Mouse (Mus musculus): ENCODE data around the gene 4930432K21Rik. TPM values are rescaled to one million over a fixed set of nuclear protein-coding genes. Genes with fewer than 3 reads are reported as not detected.

The 4930432K21Rik gene
- total RNA-seq, 2 experiments from 2014 or later, result 0.28 TPM; not detected in 1

DNA sequence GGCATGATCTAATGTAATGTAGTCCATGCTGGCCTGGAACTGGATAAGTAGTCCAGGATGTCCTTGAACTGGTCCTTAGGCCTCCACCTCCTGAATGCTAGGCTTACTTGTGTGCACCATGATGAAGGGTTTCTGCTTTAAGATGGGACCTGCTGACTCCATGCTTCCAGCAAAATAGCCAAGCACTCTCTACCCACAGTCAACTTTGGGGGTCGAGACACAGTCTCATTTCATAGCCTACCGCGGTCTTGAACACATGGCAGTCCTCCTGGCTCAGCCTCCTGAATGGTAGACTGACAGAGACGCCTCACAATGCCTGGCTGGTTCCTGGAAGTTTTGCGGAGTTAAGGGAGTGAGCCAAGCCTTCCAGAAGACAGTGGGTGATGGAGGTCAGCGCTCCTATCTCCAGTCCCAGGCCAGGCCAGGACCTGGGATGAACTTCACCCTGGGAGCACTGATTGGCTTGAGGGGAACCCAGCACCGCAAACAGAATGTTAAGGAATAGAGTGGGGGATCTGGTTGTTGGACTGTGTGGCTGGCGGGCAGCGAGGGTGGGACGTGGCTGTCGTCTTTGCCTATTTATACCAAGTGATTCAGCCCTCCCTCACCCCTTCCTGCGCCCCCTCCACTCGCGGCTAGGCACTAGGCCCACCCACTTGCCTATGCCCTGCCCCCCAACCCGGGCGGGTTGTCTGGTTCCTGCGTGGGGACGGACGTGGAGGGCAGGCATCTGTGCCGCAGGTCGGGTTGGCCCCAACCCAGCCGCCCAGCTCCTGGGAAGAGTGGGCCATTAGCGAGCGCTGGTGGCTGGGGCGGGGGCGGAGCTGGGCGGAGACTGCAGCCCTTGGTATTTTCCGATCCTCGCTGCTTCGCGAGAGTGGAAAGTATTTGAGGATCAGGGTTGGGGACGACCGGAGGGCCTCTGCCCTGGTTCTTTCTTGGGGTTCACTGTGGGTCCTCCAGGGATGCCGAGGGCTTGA, 55.4 kb downstream of the 4930432K21Rik start:
- intact Hi-C loops (cut with DNase I), result no loop called here
- DNase-seq, result peak; percentile 77 to 84

GRCm38 (mm10) chr8:84203975-84204772, 56.3 kb downstream of the 4930432K21Rik start:
- intact Hi-C loops (cut with DNase I), result no loop called here
- DNase-seq, result peak; percentile 75

DNA sequence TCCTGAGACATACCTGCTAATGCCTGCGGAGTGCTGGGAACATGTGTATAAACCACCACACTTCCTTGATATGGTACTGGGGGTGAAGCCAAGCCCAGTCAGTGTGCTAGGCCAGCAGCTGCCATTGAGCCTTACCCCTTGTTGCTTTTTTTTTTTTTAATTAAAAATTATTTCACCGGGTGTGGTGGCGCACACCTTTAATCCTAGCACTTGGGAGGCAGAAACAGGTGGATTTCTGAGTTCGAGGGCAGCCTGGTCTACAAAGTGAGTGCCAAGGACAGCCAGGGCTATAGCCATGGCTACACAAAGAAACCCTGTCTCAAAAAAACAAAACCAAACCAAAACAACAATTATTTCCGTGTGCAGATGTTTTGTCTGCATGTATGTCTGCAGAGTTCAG, 57.2 kb downstream of the 4930432K21Rik start:
- intact Hi-C loops (cut with DNase I), result no loop called here
- no peak for DNase-seq

GRCm38 (mm10) chr8:84206666-84207065, 58.8 kb downstream of the 4930432K21Rik start:
- intact Hi-C loops (cut with DNase I), result no loop called here

GRCm38 (mm10) chr8:84207811-84208210, 60.0 kb downstream of the 4930432K21Rik start:
- intact Hi-C loops (cut with DNase I), result no loop called here
- DNase-seq, result peak; percentile 44 to 57

More at GRCm38 (mm10) chr8:84206666-84207065, 58.8 kb downstream of the 4930432K21Rik start:
- no peak for DNase-seq

- intact Hi-C loops (cut with DNase I), result no loop called here
- DNase-seq, result peak in 1 of 2 experiments; percentile 14
Measured at GRCm38 (mm10) chr8:84208381-84209380, 60.9 kb downstream of the 4930432K21Rik start.

DNA sequence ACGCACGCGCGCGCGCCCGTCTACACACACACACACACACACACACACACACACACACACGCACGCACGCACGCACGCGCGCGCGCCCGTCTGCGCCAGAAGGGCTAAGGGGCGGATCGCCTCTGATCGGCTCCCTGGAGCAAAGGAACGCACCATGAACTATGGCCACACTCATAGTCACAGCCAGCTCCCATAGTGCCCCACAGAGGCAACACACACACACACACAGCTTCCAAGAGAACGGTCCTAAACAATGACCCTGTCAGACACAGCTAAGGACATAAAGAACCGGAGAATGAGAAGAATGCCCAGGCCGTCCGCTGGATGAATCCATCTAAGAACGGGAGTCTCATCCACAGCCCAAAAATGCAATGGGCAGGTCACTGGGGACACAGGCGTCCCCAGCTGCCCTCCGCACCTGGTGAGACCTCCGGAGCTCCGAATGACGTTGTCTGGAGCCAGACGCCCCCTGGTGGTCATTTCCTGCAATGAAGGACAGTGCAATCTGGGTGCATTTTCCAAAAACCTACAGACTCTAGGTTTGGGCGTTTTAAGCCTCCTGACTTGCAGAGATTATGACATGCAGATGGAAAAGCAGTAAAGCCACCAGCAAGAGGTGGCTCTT, 62.5 kb downstream of the 4930432K21Rik start:
- DNase-seq, result peak; percentile 78 to 80
- intact Hi-C loops (cut with DNase I), result loop anchor here (1.0 to 2.0 kb wide), 2 partner anchors 23 to 171 kb away; no protein-coding TSS in a partner anchor

DNA sequence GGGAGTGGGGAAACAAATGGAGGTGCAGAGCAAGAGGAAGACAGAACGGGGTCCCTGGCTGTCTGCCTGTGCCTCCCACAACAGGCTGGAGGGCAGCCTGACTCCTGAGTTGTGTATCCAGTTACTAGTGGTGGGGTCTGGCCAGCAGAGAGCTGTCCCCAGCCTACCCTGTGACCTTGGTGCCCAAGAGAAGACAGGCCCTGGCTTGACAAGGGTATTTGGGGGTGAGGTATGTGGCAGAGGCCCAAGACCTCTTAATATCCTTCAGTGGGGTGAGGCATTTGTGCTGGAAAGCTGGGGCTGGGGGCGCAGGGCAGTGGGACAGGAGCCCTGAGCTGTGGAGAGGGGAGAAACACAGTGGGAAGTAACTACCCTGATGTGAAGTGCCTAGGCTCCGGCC, 63.4 kb downstream of the 4930432K21Rik start:
- intact Hi-C loops (cut with DNase I), result loop anchor here (2.0 kb wide), 1 partner anchor 172 kb away; no protein-coding TSS in a partner anchor
- no peak for DNase-seq

GRCm38 (mm10) chr8:84211881-84212563, 64.2 kb downstream of the 4930432K21Rik start:
- intact Hi-C loops (cut with DNase I), result loop anchor here (2.0 kb wide), 1 partner anchor 173 kb away; no protein-coding TSS in a partner anchor
- DNase-seq, result no peak

GRCm38 (mm10) chr8:84213277-84213676, 65.5 kb downstream of the 4930432K21Rik start:
- intact Hi-C loops (cut with DNase I), result no loop called here
- DNase-seq, result no peak

DNA sequence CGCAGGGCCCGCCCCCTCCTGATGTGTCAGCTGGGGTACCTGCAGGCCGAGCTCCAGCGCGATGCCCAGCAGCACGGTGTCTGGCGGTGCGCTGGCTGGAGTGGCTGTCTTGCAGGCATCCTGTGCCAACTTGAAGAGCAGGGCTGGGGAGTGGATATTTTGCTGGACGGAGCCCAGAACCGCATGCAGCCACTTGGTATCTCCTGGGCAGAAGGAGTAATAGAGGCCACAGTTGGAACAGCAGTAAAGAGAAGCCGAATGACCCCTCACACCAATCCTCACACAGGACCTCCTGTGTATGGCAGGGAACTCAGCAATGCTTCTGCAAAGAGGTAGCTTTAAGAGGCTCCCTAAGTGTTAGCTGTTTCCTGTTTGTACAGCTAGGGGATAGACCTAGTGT, 69.4 kb downstream of the 4930432K21Rik start:
- DNase-seq, result no peak
- intact Hi-C loops (cut with DNase I), result no loop called here

DNA sequence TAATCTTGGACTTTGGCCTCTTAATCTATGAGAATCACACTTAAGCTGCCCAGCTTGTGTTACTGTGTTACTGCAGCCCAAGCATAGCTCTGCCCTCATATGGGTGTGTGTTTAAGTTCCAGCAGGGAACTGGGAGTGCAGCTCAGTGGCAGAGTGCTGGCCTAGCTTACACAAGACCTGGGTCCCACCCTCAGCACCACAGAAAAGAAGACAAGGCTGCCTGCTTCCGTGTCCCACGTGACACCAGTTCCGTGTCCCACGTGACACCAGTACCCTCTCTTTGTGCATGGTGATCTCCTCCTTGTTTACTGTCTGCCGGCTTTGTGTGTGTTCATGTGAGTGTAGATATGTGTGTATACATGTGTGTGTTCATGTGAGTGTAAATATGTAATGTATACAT, 70.3 kb downstream of the 4930432K21Rik start:
- intact Hi-C loops (cut with DNase I), result no loop called here
- DNase-seq, result no peak

- intact Hi-C loops (cut with DNase I), result no loop called here
- no peak for DNase-seq
Measured at GRCm38 (mm10) chr8:84220105-84220504, 72.3 kb downstream of the 4930432K21Rik start.

Small RNAs within 50 kb of the gene (microRNA-seq; reads per million reads assigned to microRNA genes)
- gene Gm25110, result 0 reads per million in 2 experiments
- 584 to 903 reads per million in 2 experiments for gene Mir181c
- gene Mir181d, result 500 to 595 reads per million in 2 experiments
- 52,141 to 77,419 reads per million in 2 experiments for gene Mir23a
- gene Mir24-2, result 0 reads per million in 2 experiments
- gene Mir27a, result 1,007 to 2,905 reads per million in 2 experiments
- gene Mir3074-2, result 0 reads per million in 2 experiments

Other genes starting within 250 kb of the 4930432K21Rik start
- 10 to 100 TPM; 20.8 to 26.0 TPM for gene Adgrl1, start 247.9 kb upstream of the 4930432K21Rik start, total RNA-seq (2021)
- under 1 TPM; 0.27 to 0.56 TPM for gene Gm10644, start 192.8 kb upstream of the 4930432K21Rik start, total RNA-seq (2021)
- gene Asf1b, start 192.5 kb upstream of the 4930432K21Rik start, total RNA-seq (2021), result under 1 TPM; 0.42 to 0.71 TPM
- 100 to 1,000 TPM; 148 to 165 TPM for gene Prkaca, start 175.0 kb upstream of the 4930432K21Rik start, total RNA-seq (2021)
- gene Samd1, start 150.4 kb upstream of the 4930432K21Rik start, total RNA-seq (2021), result 10 to 100 TPM; 13.0 TPM
- gene 1700067K01Rik, start 146.5 kb upstream of the 4930432K21Rik start, total RNA-seq (2021), result under 1 TPM in 1 of 2 experiments, not detected in 1; 0.48 TPM
- 1 to 10 TPM; 2.6 to 5.6 TPM for gene 2210011C24Rik, start 135.9 kb upstream of the 4930432K21Rik start, total RNA-seq (2021)
- under 1 TPM; 0.10 to 0.12 TPM for gene Palm3, start 126.6 kb upstream of the 4930432K21Rik start, total RNA-seq (2021)
- gene Il27ra, start 105.4 kb upstream of the 4930432K21Rik start, total RNA-seq (2021), result under 1 TPM; 0.15 to 0.52 TPM
- not detected for gene Rln3, start 103.0 kb upstream of the 4930432K21Rik start, total RNA-seq (2021)
- gene Gm10643, start 82.9 kb upstream of the 4930432K21Rik start, total RNA-seq (2021), result 1 to 10 TPM; 1.6 to 1.7 TPM
- gene Rfx1, start 81.2 kb upstream of the 4930432K21Rik start, total RNA-seq (2021), result 1 to 10 TPM; 4.7 TPM
- gene Dcaf15, start 43.3 kb upstream of the 4930432K21Rik start, total RNA-seq (2021), result 1 to 10 TPM; 4.8 to 5.1 TPM
- not detected for gene Podnl1, start 22.0 kb upstream of the 4930432K21Rik start, total RNA-seq (2021)
- 10 to 100 TPM; 15.7 to 16.1 TPM for gene Cc2d1a, start 89 bp upstream of the 4930432K21Rik start, total RNA-seq (2021)
- gene Nanos3, start 37.2 kb downstream of the 4930432K21Rik start, total RNA-seq (2021), result not detected
- gene Zswim4, start 89.0 kb downstream of the 4930432K21Rik start, total RNA-seq (2021), result 1 to 10 TPM; 7.1 to 8.4 TPM
- gene D8Ertd738e, start 101.7 kb downstream of the 4930432K21Rik start, total RNA-seq (2021), result 100 to 1,000 TPM; 166 to 182 TPM
- 10 to 100 TPM; 11.0 to 17.3 TPM for gene Mri1, start 109.3 kb downstream of the 4930432K21Rik start, total RNA-seq (2021)
- 1 to 10 TPM; 5.0 to 8.7 TPM for gene Ccdc130, start 122.4 kb downstream of the 4930432K21Rik start, total RNA-seq (2021)
- 1 to 10 TPM; 3.3 to 3.8 TPM for gene Cacna1a, start 240.4 kb downstream of the 4930432K21Rik start, total RNA-seq (2021)

Data from gastrocnemius, postnatal 36 days (tissue).